Mouse (Mus musculus): ENCODE data around the gene Atl1. TPM values are rescaled to one million over a fixed set of nuclear protein-coding genes. Genes with fewer than 3 reads are reported as not detected.

Atl1 gene
- polyA plus RNA-seq, 1 experiment from 2014 or later = 7.7 TPM

GRCm38 (mm10) chr12:69912737-69913136 lies 20.3 kb downstream of the Atl1 start:
- Histone ChIP-seq H3K27ac (replicated peaks in 1 of 2; ENCODE audit: control insufficient read depth in 1 of 2, insufficient read depth in 1 of 2, low read depth in 2 of 2, low read length in 2 of 2) (no peak overlapping the region), H3K4me2 (ENCODE audit: low read length) (no peak overlapping the region)

GRCm38 (mm10) chr12:69917870-69918269 lies 25.5 kb downstream of the Atl1 start:
- H3K4me2 ChIP-seq (ENCODE audit: low read length) = no peak overlapping the region
- H3K27me3 ChIP-seq (ENCODE audit: control insufficient read depth, insufficient read depth, low read length) = no peaks in the 10 kb centered on the region
- H3K9me3 ChIP-seq (ENCODE audit: control insufficient read depth, low read length) = no peaks in the 10 kb centered on the region
- H3K9ac ChIP-seq (ENCODE audit: low read length) = no peak overlapping the region
- H3K4me3 ChIP-seq (ENCODE audit: control insufficient read depth in 1 of 2, insufficient read depth in 1 of 2, low read depth in 1 of 2, low read length in 2 of 2) = no peak overlapping the region
- no peaks in the 10 kb centered on the region for H3K36me3 ChIP-seq (ENCODE audit: control insufficient read depth, insufficient read depth, low read length)
- no peak for ATAC-seq (ENCODE audit: insufficient number of reproducible peaks, insufficient read depth, low FRiP score, low read depth)
- 69% methylated on average over 2 of the region's 2 CpGs for WGBS
- H3K27ac ChIP-seq (replicated peaks in 1 of 2; ENCODE audit: control insufficient read depth in 1 of 2, insufficient read depth in 1 of 2, low read depth in 2 of 2, low read length in 2 of 2) = no peak overlapping the region
- no peaks in the 10 kb centered on the region for H3K4me1 ChIP-seq (ENCODE audit: control insufficient read depth in 2 of 2, insufficient read depth in 2 of 2, low read length in 2 of 2)

More at GRCm38 (mm10) chr12:69912737-69913136, 20.3 kb downstream of the Atl1 start:
- H3K27me3 ChIP-seq (ENCODE audit: control insufficient read depth, insufficient read depth, low read length) = no peaks in the 10 kb centered on the region
- no peak overlapping the region for H3K4me3 ChIP-seq (ENCODE audit: control insufficient read depth in 1 of 2, insufficient read depth in 1 of 2, low read depth in 1 of 2, low read length in 2 of 2)
- no peaks in the 10 kb centered on the region for H3K9me3 ChIP-seq (ENCODE audit: control insufficient read depth, low read length)
- ATAC-seq (ENCODE audit: insufficient number of reproducible peaks, insufficient read depth, low FRiP score, low read depth) = no peak
- no peak overlapping the region for H3K9ac ChIP-seq (ENCODE audit: low read length)
- 78% methylated on average over 7 of the region's 7 CpGs for WGBS
- H3K36me3 ChIP-seq (ENCODE audit: control insufficient read depth, insufficient read depth, low read length) = no peaks in the 10 kb centered on the region
- peaks cover 0 to 5% of the 10 kb centered on the region in 2 experiments; a peak in 2 of 4 replicates for H3K4me1 ChIP-seq (ENCODE audit: control insufficient read depth in 2 of 2, insufficient read depth in 2 of 2, low read length in 2 of 2)

GRCm38 (mm10) chr12:69922099-69922498 lies 29.7 kb downstream of the Atl1 start:
- Histone ChIP-seq H3K27ac (replicated peaks in 1 of 2; ENCODE audit: control insufficient read depth in 1 of 2, insufficient read depth in 1 of 2, low read depth in 2 of 2, low read length in 2 of 2) (no peak overlapping the region), H3K9ac (ENCODE audit: low read length) (no peak overlapping the region), H3K4me1 (ENCODE audit: control insufficient read depth in 2 of 2, insufficient read depth in 2 of 2, low read length in 2 of 2) (no peaks in the 10 kb centered on the region), H3K9me3 (ENCODE audit: control insufficient read depth, low read length) (no peaks in the 10 kb centered on the region), H3K4me2 (ENCODE audit: low read length) (no peak overlapping the region), H3K27me3 (ENCODE audit: control insufficient read depth, insufficient read depth, low read length) (no peaks in the 10 kb centered on the region), H3K4me3 (ENCODE audit: control insufficient read depth in 1 of 2, insufficient read depth in 1 of 2, low read depth in 1 of 2, low read length in 2 of 2) (no peak overlapping the region), H3K36me3 (ENCODE audit: control insufficient read depth, insufficient read depth, low read length) (no peaks in the 10 kb centered on the region)
- 93% methylated on average over 1 of the region's 1 CpGs for WGBS
- no peak for ATAC-seq (ENCODE audit: insufficient number of reproducible peaks, insufficient read depth, low FRiP score, low read depth)

GRCm38 (mm10) chr12:69923128-69923527 lies 30.7 kb downstream of the Atl1 start:
- Histone ChIP-seq H3K9ac (ENCODE audit: low read length) (no peak overlapping the region), H3K36me3 (ENCODE audit: control insufficient read depth, insufficient read depth, low read length) (no peaks in the 10 kb centered on the region), H3K4me2 (ENCODE audit: low read length) (no peak overlapping the region)

GRCm38 (mm10) chr12:69923603-69924002 lies 31.2 kb downstream of the Atl1 start:
- Histone ChIP-seq H3K4me2 (ENCODE audit: low read length) (no peak overlapping the region), H3K9me3 (ENCODE audit: control insufficient read depth, low read length) (no peaks in the 10 kb centered on the region), H3K4me1 (ENCODE audit: control insufficient read depth in 2 of 2, insufficient read depth in 2 of 2, low read length in 2 of 2) (no peaks in the 10 kb centered on the region), H3K27me3 (ENCODE audit: control insufficient read depth, insufficient read depth, low read length) (no peaks in the 10 kb centered on the region), H3K9ac (ENCODE audit: low read length) (no peak overlapping the region), H3K4me3 (ENCODE audit: control insufficient read depth in 1 of 2, insufficient read depth in 1 of 2, low read depth in 1 of 2, low read length in 2 of 2) (no peak overlapping the region), H3K27ac (replicated peaks in 1 of 2; ENCODE audit: control insufficient read depth in 1 of 2, insufficient read depth in 1 of 2, low read depth in 2 of 2, low read length in 2 of 2) (no peak overlapping the region), H3K36me3 (ENCODE audit: control insufficient read depth, insufficient read depth, low read length) (no peaks in the 10 kb centered on the region)
- ATAC-seq (ENCODE audit: insufficient number of reproducible peaks, insufficient read depth, low FRiP score, low read depth) = no peak
- WGBS = 60% methylated on average over 3 of the region's 3 CpGs

More at GRCm38 (mm10) chr12:69923128-69923527, 30.7 kb downstream of the Atl1 start:
- ATAC-seq (ENCODE audit: insufficient number of reproducible peaks, insufficient read depth, low FRiP score, low read depth) = no peak
- no peak overlapping the region for H3K4me3 ChIP-seq (ENCODE audit: control insufficient read depth in 1 of 2, insufficient read depth in 1 of 2, low read depth in 1 of 2, low read length in 2 of 2)
- WGBS = 72% methylated on average over 3 of the region's 3 CpGs
- no peaks in the 10 kb centered on the region for H3K9me3 ChIP-seq (ENCODE audit: control insufficient read depth, low read length)
- H3K27me3 ChIP-seq (ENCODE audit: control insufficient read depth, insufficient read depth, low read length) = no peaks in the 10 kb centered on the region
- no peaks in the 10 kb centered on the region for H3K4me1 ChIP-seq (ENCODE audit: control insufficient read depth in 2 of 2, insufficient read depth in 2 of 2, low read length in 2 of 2)
- no peak overlapping the region for H3K27ac ChIP-seq (replicated peaks in 1 of 2; ENCODE audit: control insufficient read depth in 1 of 2, insufficient read depth in 1 of 2, low read depth in 2 of 2, low read length in 2 of 2)

- Histone ChIP-seq H3K9ac (ENCODE audit: low read length) (no peak overlapping the region), H3K4me3 (ENCODE audit: control insufficient read depth in 1 of 2, insufficient read depth in 1 of 2, low read depth in 1 of 2, low read length in 2 of 2) (no peak overlapping the region), H3K4me1 (ENCODE audit: control insufficient read depth in 2 of 2, insufficient read depth in 2 of 2, low read length in 2 of 2) (no peaks in the 10 kb centered on the region), H3K36me3 (ENCODE audit: control insufficient read depth, insufficient read depth, low read length) (no peaks in the 10 kb centered on the region), H3K9me3 (ENCODE audit: control insufficient read depth, low read length) (no peaks in the 10 kb centered on the region), H3K27ac (replicated peaks in 1 of 2; ENCODE audit: control insufficient read depth in 1 of 2, insufficient read depth in 1 of 2, low read depth in 2 of 2, low read length in 2 of 2) (no peak overlapping the region), H3K4me2 (ENCODE audit: low read length) (no peak overlapping the region), H3K27me3 (ENCODE audit: control insufficient read depth, insufficient read depth, low read length) (no peaks in the 10 kb centered on the region)
- ATAC-seq (ENCODE audit: insufficient number of reproducible peaks, insufficient read depth, low FRiP score, low read depth) = no peak
- 18% methylated on average over 5 of the region's 5 CpGs for whole genome bisulfite sequencing
These were observed 31.6 kb downstream of the Atl1 start for GRCm38 (mm10) chr12:69924012-69924411.

GRCm38 (mm10) chr12:69926716-69927115 lies 34.3 kb downstream of the Atl1 start:
- Histone ChIP-seq H3K9me3 (ENCODE audit: control insufficient read depth, low read length) (no peaks in the 10 kb centered on the region), H3K4me3 (ENCODE audit: control insufficient read depth in 1 of 2, insufficient read depth in 1 of 2, low read depth in 1 of 2, low read length in 2 of 2) (no peak overlapping the region), H3K27me3 (ENCODE audit: control insufficient read depth, insufficient read depth, low read length) (no peaks in the 10 kb centered on the region), H3K9ac (ENCODE audit: low read length) (no peak overlapping the region), H3K4me1 (ENCODE audit: control insufficient read depth in 2 of 2, insufficient read depth in 2 of 2, low read length in 2 of 2) (no peaks in the 10 kb centered on the region), H3K4me2 (ENCODE audit: low read length) (no peak overlapping the region), H3K27ac (replicated peaks in 1 of 2; ENCODE audit: control insufficient read depth in 1 of 2, insufficient read depth in 1 of 2, low read depth in 2 of 2, low read length in 2 of 2) (no peak overlapping the region), H3K36me3 (ENCODE audit: control insufficient read depth, insufficient read depth, low read length) (no peaks in the 10 kb centered on the region)
- no peak for ATAC-seq (ENCODE audit: insufficient number of reproducible peaks, insufficient read depth, low FRiP score, low read depth)
- WGBS = 34% methylated on average over 7 of the region's 7 CpGs

- no peak overlapping the region for H3K4me2 ChIP-seq (ENCODE audit: low read length)
- no peaks in the 10 kb centered on the region for H3K27me3 ChIP-seq (ENCODE audit: control insufficient read depth, insufficient read depth, low read length)
- H3K36me3 ChIP-seq (ENCODE audit: control insufficient read depth, insufficient read depth, low read length) = peaks cover 4% of the 10 kb centered on the region; the same call in 1 of the 2 replicates
- no peak overlapping the region for H3K27ac ChIP-seq (replicated peaks in 1 of 2; ENCODE audit: control insufficient read depth in 1 of 2, insufficient read depth in 1 of 2, low read depth in 2 of 2, low read length in 2 of 2)
- H3K4me1 ChIP-seq (ENCODE audit: control insufficient read depth in 2 of 2, insufficient read depth in 2 of 2, low read length in 2 of 2) = peaks cover 0 to 3% of the 10 kb centered on the region in 2 experiments; a peak in 1 of 4 replicates
- no peak for ATAC-seq (ENCODE audit: insufficient number of reproducible peaks, insufficient read depth, low FRiP score, low read depth)
- 75% methylated on average over 5 of the region's 5 CpGs for WGBS
- H3K9ac ChIP-seq (ENCODE audit: low read length) = no peak overlapping the region
- peaks cover 4% of the 10 kb centered on the region; the same call in 1 of the 2 replicates for H3K9me3 ChIP-seq (ENCODE audit: control insufficient read depth, low read length)
- H3K4me3 ChIP-seq (ENCODE audit: control insufficient read depth in 1 of 2, insufficient read depth in 1 of 2, low read depth in 1 of 2, low read length in 2 of 2) = no peak overlapping the region
These were observed 45.3 kb downstream of the Atl1 start for GRCm38 (mm10) chr12:69937731-69938130.
